Mouse (Mus musculus) heart, adult 2 months (tissue): Measurements from ENCODE around the gene Odf3l2.

Experiments
- CTCF ChIP-seq: fragments of 200-600 bp; IDR thresholded peaks from 2 replicates; pipeline ENCODE4 v1.8.1; 2022; ENCODE audit warnings: antibody characterized with exemption, mild to moderate bottlenecking, moderate library complexity
- EP300 ChIP-seq: fragments of 200-500 bp; IDR thresholded peaks from 2 replicates; pipeline ENCODE4 v1.6.1; 2011; ENCODE audit warnings: low read depth, low read length, control low read depth; ENCODE audit not compliant: insufficient read depth
- POLR2A ChIP-seq: fragments of 200-500 bp; IDR thresholded peaks from 2 replicates; pipeline ENCODE4 v1.6.1; 2011; ENCODE audit warnings: mild to moderate bottlenecking, low read depth, low read length, control low read depth; ENCODE audit not compliant: insufficient read depth

DNA sequence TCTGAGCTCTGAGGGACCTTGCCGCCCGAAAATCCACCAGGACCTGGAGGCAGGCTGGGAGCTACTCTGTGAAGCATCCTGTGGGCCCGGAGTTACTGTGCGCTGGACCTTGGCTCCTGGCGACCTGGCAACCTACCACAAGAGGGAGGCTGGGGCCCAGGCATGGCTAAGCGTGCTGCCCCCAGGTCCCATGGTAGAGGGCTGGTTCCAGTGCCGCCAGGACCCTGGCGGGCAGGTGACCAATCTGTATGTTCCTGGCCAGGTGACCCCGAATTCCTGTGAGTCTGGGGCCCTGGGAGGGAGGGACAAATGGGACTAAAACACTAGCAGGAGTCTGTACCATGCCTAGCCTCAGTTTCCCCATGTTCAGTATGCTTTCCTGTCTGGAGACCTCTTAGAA, 21.0 kb upstream of the Odf3l2 start:
- no peak for TF ChIP-seq CTCF
- TF ChIP-seq POLR2A, result no peak
- TF ChIP-seq EP300, result no peak
